Mouse (Mus musculus): ENCODE measurements at regions not wholly inside any gene's neighbourhood (a gene's known extent, or its start where the extent isn't known, plus 50 kb on each side); places are given as distances from the start of the nearest gene placed in this dataset.
"Not testable (repeated sequence)": the region's sequence is repeated elsewhere in the genome, so short reads cannot be mapped to it uniquely, and the experiment has no call there.

DNA sequence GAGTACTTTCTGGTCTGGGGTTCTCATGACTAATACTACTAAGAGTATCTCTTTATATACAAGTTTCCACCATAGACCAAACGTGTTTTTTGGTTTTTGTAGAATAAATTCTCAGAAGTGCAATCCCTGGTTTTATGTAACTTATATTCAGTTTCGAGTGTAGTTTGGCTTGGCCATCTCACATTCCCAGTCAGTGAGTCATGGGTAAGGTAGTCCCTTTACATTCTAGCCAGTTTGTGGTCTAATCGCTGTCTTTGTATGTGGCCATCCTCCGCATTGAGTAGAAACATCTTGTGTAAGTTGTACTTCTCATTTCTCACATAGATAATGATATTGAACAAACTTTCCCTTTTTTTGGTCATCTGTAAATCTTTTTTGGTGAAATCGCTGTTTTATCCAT lies 88.3 kb downstream of the Anxa5 start:
- DNase-seq, result no peak

- DNase-seq, result no peak
These were observed 92.2 kb downstream of the Anxa5 start for GRCm38 (mm10) chr3:36383438-36383945.

DNA sequence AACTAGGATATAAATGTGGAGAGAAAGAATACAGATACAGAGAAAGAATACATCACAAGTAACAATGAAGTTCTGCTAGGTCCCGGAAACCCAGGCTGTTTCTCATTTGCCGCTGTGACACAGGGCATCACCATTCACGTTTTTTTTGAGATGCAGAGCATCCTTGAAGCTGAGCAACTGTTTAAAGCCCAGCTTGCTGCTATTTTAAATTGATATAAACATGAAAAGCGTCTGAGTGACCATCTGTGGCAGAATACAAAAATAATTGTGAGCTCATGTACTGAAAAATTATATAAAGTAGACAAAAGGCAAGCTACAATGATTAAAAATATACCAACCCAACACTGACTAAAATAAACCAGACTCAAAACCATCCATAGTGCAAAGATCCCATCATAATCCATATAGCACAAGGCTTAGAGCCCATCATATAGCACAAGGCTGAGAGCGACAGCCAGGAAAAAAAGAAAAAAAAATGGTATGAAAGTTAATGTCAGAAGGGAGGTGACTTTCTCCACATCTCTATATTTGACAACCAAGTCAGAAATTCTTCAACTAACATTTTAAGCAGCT lies 94.0 kb downstream of the Anxa5 start:
- DNase-seq, result no peak

- no peak for DNase-seq
These were observed 100.0 kb downstream of the Anxa5 start for GRCm38 (mm10) chr3:36375722-36376121.

- DNase-seq, result no peak
These were observed 100.8 kb downstream of the Anxa5 start for GRCm38 (mm10) chr3:36374939-36375338.

DNA sequence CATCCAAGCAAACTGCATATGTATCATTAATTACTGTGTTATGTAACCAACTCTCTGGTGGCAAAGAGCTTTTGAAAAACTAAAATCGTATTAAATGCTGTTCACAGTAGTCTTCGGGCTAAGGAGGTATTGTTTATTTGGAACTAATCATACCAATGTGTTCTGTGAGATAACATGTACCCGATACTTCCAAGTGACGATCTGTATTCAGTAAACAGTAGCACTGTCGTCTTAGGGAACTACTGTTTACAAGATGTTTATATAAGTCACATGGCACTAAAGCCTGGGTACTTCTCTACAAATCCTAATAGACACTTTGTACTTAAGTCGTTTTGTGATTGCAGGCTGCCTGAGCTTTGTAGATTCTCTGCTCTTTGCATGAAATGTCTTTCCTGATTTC lies 114.8 kb downstream of the Anxa5 start:
- no peak for DNase-seq

GRCm38 (mm10) chr3:36354201-36354600 lies 121.5 kb downstream of the Anxa5 start:
- not testable (repeated sequence) for DNase-seq

DNA sequence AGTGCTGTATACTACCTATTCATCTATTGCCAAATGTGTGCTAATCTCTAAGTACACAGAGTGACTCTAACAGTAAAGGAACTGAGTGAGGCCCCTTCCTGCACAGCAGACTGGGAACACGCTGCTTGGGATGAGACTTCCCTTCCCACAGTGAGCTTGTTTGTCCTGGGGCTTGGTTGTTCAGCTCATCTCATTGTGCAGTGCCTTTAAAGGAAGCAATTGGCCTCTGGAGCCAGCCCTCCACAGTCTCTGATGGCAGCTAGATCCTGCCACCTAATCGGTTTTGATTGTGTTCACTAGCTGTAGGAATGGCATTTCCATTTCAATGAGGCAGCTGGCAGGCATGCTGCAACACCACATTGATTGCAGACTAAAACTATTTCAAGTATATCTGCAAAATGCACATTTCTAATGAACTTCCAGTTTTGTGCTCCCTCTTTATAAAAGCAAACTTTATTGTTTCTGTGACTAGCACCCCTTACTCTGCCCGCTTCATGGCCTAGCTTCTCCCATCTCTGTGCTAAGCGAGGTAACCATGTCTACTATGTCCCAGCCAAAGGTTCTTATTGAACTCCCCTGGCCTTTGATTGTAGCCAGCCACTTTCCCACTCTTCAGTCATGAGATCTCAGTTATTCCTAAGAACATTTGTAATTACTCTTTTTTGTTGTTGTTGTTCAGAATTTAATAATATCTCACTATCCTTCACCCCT lies 123.5 kb downstream of the Anxa5 start:
- no peak for DNase-seq

GRCm38 (mm10) chr3:36349073-36349472 lies 126.6 kb downstream of the Anxa5 start:
- no peak for DNase-seq

DNA sequence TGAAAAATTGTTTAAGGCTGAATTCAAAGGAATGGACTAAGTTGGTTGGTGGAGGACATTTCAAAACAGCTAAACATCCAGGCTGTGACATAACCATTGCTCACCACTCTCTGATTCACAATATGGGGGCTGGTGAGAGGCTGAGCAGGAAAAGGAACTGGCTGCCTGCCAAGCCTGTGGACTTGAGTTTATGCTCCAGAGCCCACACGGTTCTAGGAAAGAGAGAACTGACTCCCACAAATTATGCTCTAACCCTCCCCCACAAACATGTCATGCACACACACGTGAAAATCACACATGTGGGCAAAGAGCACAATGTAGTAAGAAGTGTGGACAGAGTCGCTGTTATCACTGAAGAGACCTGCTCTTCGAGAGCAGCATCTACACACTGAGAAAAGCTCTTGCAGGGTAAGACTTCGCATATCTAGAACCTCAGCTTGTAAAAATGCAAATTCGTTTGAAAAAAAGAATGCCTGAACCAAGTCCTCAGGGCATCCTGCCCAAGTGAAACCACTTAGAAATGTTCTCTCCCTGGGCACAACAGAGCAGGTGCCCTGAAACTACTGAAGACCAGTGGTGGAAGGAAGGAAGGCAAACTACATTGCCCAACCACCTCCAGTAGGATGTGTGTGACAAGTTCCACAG lies 118.9 kb upstream of the Qrfpr start:
- DNase-seq, result peak; percentile 13

GRCm38 (mm10) chr3:36339656-36340055 lies 117.5 kb upstream of the Qrfpr start:
- DNase-seq, result no peak

- no peak for DNase-seq
These were observed 112.2 kb upstream of the Qrfpr start for GRCm38 (mm10) chr3:36334279-36334678.

DNA sequence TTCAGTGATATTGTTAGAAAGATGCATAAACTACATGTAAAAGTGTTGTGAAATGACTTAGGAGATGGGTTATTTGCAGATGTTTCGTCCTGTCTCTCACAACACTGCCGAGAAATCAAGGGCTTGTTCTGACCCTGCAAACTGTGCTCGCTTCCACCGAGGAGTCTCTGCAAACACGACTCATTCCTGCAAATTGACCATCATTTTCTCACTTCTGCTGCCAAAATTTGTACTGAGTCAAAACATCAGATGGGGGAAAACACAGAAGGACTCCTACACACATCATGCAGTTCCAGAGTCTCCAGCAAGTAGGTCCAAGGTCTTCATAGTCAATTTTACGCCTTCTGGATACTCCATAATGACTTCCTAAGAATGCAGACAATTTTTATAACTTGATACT lies 109.9 kb upstream of the Qrfpr start:
- no peak for DNase-seq

- DNase-seq, result peak; percentile 46
These were observed 108.5 kb upstream of the Qrfpr start for GRCm38 (mm10) chr3:36330656-36331055.

DNA sequence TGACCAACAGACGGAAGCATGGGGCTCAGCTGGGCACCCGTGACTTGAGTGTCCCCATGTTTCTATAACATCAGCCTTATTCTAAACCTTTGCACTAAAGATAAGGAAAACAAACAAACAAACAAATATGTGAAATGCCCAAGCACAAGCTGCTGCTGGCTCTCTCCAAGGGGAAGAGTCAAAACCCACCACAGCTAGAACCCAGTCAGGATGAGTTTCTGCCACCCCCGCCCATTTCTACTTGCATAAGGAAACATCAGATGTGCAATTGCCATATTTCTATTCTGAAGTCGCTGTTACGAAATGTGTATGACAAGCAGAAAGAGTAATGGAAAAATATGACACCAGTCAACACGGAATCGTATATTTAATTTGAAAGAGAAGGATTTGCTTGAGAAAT lies 107.5 kb upstream of the Qrfpr start:
- no peak for DNase-seq

DNA sequence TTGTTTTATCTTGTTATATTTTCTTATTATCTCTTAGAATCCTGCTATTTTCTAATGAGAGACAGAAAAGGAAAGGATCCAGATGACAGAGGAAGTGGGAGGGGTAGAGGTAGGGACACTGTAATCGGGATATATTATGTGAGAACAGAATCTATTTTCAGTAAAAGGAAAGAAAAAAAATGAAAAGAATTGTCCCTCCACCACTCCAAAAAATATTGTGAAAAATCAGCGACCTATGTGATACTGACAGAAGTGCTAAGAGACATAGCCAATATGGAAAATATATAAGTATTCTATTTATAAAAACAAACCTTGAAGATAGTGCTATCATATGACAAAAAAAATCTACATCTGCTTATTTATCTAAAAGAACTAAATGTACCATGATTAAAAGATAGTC lies 106.8 kb upstream of the Qrfpr start:
- DNase-seq, result no peak

GRCm38 (mm10) chr3:36318635-36319034 lies 96.5 kb upstream of the Qrfpr start:
- DNase-seq, result no peak

GRCm38 (mm10) chr3:36311337-36311736 lies 89.2 kb upstream of the Qrfpr start:
- no peak for DNase-seq

DNA sequence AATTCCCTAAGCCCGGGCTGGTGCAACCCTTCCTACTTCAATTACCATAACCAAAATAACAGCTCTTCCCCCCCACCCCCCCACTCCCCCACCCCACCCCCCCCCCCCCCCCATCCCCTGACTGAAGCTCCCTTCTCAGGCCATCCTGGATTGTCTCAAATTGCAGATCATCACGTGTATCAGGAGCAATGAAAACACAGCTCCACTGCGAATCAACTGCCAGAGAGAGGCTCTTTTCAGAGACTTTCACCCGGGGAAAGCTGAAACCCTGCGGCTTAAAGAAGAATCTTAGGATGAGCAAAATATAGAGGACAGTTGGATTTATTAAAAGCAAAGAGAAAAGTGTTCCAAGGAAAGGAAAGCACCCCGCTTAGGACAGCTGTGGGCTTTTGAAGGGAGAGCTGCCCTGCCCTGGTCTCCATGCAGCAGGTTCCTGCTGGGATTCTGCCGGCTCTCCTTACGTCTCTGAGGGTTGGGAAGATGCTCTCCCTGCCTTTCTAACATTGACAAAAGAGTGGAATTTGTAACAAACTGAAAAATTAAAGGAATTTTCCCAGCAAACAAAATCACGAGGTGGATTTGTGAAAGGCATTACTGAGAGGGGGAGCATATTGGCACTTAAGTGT lies 88.6 kb upstream of the Qrfpr start:
- DNase-seq, result no peak

DNA sequence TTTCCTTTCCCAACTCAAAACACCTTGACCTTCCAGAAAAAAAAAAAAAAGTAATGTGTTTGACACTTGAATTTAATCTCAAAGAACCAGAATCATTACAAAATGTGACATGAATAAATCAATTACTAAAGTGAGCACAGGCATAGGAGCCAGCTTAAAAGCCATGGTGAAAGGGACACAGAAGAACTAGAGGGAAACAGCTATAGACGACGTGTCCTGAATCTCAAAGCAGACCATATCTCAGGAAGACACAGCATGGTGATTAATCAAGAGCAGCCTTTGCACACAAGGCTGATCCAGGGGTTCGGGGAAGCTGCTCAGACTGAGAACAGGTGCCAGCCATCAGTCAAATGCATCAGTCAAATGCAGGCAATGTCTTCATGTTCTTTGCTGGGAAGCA lies 74.7 kb upstream of the Qrfpr start:
- DNase-seq, result no peak

DNA sequence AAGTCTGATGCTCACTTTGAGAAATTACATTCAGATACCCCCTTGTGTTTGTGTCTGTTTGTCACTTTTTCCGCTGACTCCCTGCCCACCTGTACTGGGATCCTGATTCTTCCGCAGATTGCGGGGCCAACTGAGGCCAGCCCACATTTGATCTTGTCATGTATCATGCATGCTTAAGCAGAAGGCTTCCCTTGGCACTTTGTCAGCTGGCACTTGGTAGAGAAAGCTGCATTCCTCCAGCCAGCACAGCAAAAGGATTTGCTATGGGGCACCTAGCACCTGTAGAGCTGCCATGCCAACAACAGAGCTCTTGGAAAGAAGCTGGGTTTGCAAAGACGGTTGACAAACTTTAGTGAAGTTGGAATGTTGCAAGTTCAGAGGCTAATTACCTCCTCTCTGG lies 69.9 kb upstream of the Qrfpr start:
- DNase-seq, result no peak

GRCm38 (mm10) chr3:36284066-36284465 lies 62.0 kb upstream of the Qrfpr start:
- DNase-seq, result no peak

DNA sequence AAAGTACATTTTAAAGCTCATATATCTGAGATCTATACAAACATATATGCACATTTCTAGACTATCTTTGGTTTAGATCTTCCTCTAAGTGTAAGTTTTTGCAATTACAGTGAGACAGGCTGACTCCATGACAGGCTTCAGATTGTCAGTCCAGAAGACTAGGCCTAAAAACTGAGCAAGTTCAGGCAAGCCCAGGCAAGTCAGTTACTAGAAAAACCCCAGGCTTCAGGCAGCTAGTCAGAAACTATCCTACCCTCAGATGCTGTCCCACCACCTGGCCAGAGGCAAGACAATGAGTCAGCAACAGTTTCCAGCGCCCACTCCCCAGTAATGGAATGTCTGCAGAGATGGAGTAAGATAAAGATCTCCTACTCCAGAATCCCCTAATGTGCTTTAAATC lies 53.4 kb upstream of the Qrfpr start:
- no peak for DNase-seq

Measured in kidney, adult 18-20 months (tissue).